Mouse (Mus musculus): ENCODE measurements around the gene Espn.

Espn gene

DNA sequence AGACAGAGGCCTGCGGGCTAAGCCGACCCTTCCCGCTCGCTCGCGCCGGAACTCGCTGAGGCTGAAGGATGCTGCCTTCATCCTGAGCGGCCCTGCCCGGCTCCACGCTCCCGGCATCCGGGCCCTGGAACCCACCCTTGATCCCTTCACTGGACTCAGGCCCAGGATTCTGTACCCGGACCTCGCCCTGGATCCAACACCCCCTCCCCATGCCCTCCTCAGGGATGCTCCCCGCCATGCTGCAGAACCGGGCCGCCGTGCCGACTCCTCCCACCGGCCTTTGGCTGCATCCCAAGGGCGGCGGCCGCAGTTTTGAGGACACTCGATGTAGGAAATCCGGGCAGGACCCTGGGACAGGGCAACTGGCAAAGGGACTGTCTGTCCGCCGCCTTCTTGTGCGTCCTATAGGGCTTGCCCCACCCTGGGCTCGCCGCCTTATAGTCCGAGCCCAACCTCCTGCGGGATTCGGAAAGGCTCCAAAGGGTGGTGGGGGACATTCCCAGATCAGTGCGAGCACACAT lies 26.2 kb upstream of the Espn start:
- no peak for DNase-seq (ENCODE audit: low read depth, low spot score)

DNA sequence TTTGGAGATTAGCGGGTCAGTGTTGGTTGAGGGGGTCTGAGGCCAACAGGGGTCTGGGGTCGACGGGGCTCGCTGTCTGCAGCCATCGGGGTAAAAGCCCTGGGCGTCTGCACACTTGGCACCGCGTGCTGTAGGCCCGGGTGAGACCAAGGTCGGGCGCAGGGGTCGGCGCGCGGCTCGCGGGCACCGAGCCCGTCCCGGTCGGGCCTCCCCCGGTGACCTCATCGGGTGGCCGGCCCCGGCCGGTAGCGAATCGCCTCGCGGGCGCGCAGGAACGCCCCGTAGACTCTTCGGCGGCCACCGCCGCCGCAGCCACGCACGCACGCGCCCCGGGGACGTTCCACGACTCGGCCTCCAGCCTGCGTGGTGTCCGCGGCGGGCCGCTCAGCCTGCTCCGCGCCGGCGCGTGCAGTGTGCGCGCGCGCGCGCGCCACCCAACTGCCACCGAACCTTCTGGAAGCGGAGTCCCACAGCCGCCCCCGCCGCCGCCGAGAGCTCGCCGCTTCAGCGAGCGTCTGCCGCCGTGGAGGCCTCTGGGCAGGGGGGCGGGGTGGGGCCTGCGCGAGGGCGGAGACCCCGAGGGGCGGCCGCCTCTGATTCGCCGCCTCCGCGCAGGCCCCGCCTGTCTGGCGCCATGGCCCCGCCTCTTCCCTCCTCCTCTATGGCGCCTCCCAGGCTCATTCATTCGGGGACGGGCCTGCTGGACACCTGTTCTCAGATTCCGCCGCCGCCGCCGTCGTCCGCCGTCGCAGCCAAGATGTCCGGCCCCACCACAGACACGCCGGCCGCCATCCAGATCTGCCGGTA lies 25.6 kb upstream of the Espn start, which contains the start of gene Acot7:
Gene Acot7 (plus strand): TSS at position 598 of the 807 bp plus-strand sequence.
- DNase-seq (ENCODE audit: low read depth, low spot score), result peak; percentile 93

DNA sequence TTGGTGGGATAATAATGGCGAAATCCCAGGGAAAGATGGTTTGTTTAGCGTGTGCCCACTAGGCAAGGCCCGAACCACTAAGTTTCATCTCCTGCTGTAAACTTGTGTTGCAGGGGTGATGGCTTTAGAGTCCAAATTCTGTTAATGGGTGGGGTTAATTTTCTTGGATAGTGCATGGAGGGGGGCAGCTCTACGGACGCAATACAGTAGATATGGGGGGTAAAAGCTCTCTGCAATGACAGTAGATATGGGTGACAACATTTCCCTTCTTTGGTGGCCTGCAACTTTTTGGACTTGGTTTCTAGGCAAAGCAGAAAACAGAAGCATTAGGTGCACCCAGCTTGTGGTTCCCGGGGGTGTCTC lies 25.0 kb upstream of the Espn start:
- no peak for DNase-seq (ENCODE audit: low read depth, low spot score)

DNA sequence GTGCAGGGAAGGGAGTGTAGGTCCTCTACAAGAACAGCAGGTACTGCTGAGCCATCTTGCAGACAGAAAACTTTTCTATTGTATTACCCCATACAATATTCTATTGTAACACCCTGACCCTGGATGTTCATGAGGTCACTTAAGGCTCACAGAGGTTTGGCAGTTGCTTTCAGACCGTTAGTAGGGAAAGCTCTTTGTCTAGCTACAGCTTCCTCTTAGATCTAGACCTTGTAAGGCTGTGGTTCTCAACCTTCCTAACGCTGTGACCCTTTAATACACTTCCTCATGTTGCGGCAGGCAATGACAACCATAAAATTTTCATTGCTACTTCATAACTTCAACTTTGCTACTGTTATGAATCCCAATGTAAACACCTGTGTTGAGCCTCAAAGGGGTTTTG lies 24.5 kb upstream of the Espn start:
- DNase-seq (ENCODE audit: low read depth, low spot score), result no peak

DNA sequence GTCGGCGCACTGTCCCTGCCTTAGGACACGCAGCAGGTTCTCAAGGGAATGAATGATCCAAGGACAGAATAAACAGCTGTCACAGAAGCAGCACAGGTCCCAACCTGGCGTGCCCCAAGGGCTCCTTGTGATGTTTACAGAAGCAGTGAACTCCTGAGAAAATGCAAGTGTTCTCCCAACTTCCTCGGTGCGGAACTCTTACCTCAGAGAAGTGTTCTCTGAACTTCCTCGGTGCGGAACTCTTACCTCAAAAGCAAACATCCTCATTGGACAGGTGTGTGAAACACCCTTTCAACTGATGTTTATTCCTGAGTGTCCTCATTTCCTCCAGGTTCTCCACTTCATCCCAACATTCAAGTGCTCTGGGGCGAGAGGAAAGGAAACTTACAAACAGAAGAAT lies 21.8 kb upstream of the Espn start:
- DNase-seq (ENCODE audit: low read depth, low spot score), result no peak

DNA sequence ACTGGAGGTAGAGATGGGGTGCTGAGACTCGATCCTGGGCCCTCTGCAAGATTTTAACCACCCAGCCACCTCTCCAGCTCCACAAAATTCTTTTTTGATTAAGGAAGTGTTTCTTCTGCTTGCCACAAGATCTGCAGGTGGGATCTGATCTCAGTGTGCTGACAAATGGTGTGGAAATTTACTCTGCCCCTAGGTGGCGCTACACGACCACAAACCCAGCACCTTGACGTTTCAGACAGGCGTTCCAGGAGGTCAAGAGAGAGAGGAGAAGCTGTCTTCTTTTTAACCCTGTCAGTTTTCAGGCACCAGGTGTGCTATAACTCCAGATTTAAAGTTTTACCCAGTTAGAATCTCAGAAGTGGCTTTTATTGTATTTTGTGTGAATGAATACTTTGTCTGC lies 20.9 kb upstream of the Espn start:
- DNase-seq (ENCODE audit: low read depth, low spot score), result peak; percentile 86

DNA sequence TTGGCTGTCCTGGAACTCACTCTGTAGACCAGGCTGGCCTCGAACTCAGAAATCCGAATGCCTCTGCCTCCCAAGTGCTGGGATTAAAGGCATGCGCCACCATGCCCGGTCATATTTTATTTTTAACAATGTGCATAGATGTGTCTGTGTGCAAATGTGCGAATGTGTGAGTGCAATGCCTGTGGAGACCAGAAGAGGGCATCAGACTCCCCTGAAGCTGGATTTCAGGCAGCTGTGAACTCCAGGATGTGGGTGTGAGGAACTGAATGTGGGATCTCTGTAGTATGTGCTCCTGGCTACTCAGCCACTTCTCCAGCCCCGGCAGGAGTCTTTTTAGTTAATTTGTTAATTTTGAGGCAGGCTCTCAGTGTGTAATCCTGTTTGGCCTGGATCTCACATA lies 19.4 kb upstream of the Espn start:
- DNase-seq (ENCODE audit: low read depth, low spot score), result peak; percentile 46

DNA sequence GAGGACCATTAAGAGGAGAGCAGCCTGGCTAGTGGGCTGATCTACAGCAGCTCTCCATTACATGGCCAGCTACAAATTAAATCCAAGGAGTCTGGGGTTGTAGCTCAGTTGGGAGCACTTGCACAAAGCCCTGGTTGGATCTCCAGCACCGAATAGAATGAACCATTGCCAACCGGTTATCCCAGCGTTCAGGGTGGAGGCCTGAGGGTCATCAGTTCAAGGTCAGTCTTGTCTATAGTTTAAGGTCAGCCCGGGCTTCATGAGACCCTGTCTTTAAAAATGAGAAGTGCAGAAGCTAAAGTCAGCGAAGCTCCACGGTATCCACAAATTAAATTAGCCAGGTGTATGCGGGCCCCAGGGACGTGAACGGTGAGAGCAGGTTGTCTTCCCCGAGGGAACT lies 18.1 kb upstream of the Espn start:
- no peak for DNase-seq (ENCODE audit: low read depth, low spot score)

DNA sequence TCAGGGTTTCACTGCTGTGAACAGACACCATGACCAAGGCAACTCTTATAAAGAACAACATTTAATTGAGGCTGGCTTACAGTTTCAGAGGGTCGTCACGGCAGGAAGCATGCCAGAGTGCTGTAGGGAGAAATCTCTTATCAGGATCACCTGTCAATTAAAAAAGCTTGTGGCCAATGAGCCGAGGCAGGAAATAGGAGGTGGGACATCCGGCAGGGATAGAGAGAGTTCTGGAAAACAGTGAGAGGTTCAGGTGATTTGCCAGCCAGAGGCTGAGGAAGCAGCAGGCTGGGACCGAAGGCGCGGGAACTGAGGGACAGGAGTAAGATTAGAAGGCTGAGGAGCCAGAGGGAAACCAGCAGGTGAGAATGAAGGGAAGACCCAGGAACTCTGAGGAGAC lies 16.9 kb upstream of the Espn start:
- DNase-seq (ENCODE audit: low read depth, low spot score), result no peak

DNA sequence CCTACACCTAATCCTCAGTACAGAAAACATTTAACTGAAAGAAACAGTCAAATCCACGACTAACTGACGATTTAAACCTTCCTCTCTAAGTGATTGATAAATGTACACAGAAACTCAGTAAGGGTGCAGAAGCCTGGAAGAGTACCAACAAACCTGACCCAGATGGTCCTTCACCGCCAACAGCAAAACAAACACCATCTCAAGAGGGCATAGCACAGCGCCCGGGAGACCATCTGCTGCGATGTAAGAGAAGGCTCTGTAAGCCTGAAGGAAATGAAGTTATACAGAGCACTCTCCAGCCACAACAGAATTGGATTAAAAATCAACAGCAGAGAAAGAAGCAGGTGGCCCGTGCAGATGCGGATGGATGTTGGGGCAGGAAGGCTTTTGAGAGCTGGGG lies 15.9 kb upstream of the Espn start:
- DNase-seq (ENCODE audit: low read depth, low spot score), result no peak

DNA sequence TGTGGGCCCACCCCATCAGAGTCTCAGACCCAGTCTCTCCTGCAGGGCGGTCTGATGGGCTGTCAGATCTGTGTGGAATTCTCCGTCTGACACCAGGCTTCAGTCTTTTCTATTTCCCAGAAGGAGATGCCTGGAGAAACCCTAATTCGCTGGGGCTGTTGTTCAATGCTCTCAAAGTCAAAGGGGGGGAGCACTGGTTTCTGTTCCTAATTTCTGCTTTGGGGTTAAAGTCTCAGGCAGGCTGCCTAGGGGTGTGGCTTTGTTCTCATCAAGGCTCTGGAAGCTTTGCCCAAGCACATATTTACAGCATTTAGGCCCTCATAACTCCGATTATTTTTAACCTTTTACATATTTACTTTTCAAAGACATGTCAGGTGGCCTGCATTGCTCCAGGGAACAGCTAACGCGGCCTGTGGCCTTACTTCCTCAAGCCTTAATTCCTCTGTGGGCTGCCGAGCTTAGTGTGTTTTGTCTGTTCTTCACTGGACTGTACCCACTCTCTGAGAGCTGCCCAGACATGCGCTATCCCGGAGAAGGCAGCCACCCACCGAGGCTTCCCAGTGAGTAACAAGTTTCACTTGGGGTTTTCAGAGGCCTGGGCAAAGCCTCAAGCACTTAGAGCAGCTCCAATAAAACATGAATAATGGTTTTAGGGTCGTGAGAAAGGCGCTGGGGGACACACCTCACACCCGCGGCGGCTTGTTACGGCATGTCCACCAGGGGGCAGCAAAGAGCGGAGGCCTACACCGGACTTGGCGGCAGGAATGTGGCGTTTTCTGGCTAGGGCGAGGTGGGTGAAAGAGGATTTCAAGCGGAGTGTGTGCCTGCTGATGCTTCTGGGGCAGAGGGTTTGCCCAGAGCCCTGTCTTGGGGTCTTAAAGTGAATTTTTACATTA lies 13.1 kb upstream of the Espn start:
- DNase-seq (ENCODE audit: low read depth, low spot score), result peak; percentile 77

DNA sequence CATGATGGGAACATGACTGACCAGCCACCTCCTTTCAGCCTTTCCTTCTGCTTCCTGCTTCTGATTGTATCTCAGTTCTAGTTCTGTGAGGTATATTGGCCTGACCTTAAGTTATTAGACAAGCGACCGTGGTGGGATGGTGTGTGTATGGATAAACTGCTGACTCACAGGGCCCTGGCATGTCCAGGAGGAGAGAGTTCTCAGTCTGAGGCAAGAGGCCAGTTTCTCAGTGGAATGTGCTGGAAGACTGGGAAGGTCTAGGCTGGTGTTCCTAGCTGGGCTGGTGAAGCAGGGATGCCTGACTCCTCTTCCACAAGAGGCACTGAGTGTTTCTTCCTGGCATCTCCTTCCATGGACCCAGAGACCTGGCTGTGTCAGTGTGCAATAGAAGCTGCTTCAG lies 10.6 kb upstream of the Espn start:
- no peak for DNase-seq (ENCODE audit: low read depth, low spot score)

DNA sequence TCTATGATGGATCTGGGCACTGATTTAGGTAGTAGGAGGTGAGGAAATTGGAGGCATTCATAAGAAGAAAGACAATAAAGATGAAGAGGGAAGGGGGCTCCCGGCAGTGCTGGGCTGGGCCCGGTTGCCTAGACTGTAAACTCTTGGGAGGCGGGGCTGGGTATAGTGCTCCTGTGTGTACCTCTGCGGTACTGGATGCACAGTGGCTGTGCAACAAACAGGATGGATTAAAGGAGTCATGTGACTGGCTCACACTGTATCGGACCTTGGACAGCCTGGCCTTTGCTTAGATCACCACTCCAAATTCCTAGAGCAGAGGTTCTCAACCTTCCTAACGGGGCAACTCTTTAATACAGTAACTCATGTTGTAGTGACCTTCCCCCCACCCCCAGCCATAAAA lies 9.4 kb upstream of the Espn start:
- DNase-seq (ENCODE audit: low read depth, low spot score), result no peak

DNA sequence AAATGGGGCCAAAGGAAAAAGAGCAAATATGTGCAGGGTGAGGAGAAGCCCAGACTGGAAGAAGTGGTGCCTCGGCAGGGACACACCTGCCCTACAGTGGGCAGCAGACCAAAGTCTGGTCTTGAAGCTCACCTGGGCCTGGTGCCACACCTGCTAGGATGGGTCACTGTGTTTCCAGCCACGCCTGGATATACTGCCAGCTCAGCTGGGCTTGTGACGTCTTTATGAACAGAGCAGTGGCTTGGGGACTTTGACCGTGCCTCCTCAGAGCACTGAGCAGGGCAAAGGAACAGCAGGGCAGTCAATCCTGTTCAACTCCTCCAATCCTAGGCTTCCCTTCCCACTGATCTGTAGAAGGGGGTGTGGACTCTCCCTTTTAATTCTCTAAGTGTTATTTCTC lies 8.6 kb upstream of the Espn start:
- DNase-seq (ENCODE audit: low read depth, low spot score), result no peak

DNA sequence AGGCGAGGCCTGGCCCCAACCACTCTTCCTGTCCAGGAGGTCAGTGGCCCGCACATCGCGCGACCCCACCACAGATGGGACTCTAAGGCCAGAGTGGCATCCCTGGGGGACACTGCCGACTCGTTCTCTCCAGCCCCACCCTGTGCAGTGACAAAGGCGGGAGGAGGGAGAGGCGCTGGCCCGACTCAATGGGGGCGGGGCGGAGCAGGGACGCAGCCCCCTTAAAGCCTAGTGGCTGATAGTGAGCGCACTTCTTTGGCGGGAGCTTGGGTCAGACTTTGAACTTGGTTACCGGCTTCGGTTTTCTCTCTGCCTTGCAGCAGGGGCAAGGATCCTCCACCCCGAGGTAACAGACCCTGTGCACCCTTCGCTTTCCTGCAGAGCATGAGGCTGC lies 7.1 kb upstream of the Espn start:
- DNase-seq (ENCODE audit: low read depth, low spot score), result no peak

DNA sequence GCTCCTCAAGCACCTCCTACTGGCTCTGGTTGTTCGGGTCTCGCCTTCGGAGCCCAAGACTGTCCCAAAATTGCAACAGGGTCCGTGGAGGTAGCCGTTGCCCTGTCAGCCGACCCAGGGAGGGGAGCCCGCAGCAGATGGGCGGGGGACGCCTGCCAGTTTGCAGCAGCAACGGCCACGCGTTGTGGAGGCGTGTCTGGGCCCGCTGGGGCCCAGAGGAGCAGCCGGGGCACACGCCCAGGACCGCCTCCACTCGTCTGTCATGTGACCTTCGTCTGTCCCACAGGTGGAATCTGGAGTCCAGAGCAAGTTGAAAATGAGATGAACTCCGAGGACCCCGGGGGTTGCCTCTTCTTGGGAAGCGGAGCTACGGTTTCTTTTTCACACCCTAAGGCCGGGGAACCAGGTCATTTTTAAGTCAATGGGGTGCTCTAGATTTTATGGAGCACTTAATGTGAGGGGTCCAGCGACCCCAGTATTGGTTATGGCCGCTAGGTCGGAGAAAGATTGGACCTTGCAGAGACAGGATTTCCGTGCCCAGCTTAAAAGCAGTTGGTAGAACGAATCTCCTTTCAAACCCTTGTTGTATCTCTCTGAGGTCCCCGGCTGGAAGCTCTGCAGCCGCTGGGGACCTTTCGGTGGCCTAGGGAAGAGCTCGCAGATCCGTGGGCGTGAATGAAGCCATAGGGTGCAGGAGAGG lies 6.6 kb upstream of the Espn start, which contains the start of gene Hes2:
Gene Hes2 (plus strand): TSS at position 283 of the 700 bp plus-strand sequence.
- no peak for DNase-seq (ENCODE audit: low read depth, low spot score)

DNA sequence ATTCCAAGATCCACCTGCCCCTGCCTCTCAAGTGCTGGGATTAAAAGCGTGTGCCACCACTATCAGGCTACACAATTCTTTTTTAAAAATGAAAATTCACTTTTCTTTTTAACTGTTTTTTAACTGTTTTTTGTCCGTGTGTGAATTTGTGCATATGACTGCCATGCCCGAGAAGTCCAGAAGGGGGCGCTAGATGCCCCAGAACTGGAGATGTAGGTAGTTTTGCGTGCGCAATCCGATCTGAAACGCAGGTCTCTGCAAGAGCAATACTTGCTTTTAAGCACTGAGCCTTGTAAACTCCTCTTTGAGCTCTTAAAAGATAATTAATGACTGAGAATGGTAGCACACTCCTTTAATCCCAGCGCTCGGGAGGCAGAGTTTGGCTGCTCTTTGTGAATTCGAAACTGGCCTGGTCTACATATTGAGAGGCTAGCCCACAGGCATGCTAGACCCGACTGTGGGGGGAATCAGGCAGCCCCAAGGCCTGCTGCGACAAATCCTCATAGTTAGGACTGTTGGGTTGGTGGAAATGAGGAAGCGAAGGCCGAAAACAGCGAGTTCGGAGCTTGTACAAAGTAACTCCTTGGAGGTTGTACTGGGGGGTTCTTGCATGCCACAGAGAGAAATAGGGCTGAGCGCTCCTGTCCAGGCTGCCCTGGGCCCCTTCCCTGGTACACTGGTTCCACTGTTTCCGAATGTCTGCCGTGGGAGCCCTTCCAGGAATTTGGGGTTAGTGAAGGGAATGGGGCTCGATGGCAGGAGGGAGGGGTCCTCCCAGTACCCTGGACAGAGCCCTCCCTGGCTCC lies 5.8 kb upstream of the Espn start:
- DNase-seq (ENCODE audit: low read depth, low spot score), result peak; percentile 60

DNA sequence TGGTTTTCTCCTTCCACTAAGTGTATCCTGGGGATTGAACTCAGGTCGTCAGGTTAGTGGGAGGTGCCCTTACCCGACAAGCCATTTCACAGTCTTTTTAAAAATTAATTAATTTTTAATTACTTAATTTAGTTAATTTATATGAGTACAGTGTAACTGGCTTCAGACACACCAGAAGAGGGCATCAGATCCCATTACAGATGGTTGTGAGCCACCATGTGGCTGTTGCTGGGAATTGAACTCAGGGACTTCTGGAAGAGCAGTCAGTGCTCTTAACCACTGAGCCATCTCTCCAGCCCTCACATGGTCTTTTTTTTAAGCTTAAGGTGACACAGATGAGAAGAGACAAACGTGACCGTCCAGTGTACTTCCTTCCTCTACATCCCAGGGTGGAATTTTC lies 2.8 kb upstream of the Espn start:
- no peak for DNase-seq (ENCODE audit: low read depth, low spot score)

DNA sequence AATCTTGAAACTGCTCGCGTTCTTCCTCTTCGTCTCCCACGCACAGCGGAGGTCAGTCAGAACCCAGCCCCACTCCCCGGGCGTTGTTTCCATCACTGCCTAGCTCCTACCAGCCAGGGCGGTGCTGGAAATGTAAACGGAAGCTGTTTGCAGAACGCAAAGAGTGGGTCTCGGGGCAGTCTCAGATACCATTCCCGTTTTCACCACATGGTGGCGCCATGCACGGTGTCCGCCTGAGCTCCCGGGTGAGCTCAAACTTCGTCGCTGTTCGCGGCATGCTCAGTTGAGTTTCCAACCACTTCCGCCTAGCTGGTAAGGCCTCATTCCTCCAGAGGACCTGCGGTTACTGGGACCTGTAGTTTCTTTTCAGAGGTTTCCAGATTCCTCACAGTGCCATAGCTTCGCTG lies 1.6 kb upstream of the Espn start:
- peak; percentile 87 for DNase-seq (ENCODE audit: low read depth, low spot score)

DNA sequence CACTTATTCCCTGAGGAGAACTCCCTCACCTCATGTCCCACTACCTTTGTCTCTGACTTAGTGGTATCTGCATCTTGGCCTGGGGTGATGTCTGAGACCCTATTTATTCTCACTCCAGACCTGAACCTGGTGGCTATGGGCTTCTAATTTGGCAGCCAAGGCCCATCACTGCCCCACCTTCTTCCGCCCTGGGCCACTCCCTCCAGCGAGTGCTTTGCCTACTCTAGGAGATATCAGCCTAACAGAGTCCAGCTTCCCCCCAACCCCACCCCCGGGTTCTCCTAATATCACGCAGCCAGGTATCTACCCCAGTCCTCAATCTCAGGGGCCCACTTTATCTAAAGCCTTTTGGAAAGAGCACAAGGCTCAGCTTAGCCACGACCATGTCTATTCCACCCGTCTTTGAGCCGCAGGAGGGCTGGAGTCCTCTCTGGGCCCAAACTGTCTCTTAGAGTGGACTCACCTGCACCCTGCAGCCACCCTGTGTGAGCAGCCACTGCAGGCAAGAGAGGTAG lies 663 bp downstream of the Espn start:
- no peak for DNase-seq (ENCODE audit: low read depth, low spot score)

DNA sequence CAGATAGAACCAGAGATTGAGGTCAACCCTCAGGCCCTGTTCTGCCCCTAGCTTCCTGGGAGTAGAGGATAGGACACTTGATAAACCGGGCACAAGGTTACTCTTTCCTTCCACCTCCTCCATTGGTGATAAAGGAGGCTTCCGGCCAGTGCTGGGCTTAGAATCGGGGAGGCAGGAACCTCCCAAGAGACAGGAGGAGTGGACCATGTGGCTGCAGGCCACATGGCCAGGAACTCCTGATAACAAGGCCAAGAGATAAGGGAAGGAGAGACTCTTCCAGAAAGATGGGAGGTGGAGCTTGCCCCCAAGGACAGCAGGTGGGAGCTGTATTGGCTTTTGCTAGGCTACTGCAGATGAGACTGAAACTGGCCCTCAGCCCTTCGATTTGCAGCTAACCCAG lies 1.6 kb downstream of the Espn start:
- DNase-seq (ENCODE audit: low read depth, low spot score), result no peak

Measured in mesoderm, embryonic 11.5 days (tissue).